Mouse (Mus musculus): Measurements from ENCODE around the gene Pklr.

- TF ChIP-seq CTCF (IDR thresholded peaks at IDR 0.05; ENCODE audit: borderline replicate concordance, insufficient read depth, low read depth, low read length) (no peak), POLR2A (IDR thresholded peaks at IDR 0.05; ENCODE audit: borderline replicate concordance, insufficient read depth, low read length) (no peak)
These were observed 16.3 kb downstream of the Pklr start for GRCm38 (mm10) chr3:89152084-89152835.

Measured in cerebellum, adult 2 months (tissue).